Mouse (Mus musculus) stomach, postnatal 0 days (tissue): ENCODE measurements at regions not wholly inside any gene's neighbourhood (a gene's known extent, or its start where the extent isn't known, plus 50 kb on each side); places are given as distances from the start of the nearest gene placed in this dataset.

Experiments used
- CTCF ChIP-seq: IDR thresholded peaks from 2 replicates; pipeline ENCODE4 v1.5.1; 2016; ENCODE audit warnings: antibody characterized with exemption, low read depth, mild to moderate bottlenecking, moderate library complexity
- EP300 ChIP-seq: optimal IDR thresholded peaks from 2 replicates; pipeline ENCODE3; 2016; ENCODE audit warnings: antibody characterized with exemption

DNA sequence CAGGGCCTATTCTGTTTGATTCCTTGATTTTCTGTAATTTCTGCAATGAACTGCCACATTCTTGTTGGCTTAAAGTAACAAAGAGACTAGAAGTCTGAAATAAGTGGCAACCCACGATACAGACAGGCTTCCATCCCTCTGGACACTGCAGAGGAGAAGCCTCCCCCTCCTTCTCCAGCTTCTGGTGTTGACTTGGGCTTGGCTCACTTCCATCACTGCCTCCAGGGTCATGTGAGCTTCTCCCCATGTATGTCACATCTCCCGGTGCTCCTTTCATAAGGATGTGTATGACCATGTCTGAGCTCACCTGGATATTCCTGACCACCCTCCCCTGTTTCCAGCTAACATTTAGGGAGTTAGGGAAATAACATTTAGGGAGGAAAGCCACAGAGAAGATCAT is 75.6 kb downstream of the Cops8 start:
- TF ChIP-seq CTCF (no peak), EP300 (no peak)
